Mouse (Mus musculus): Measurements from ENCODE around the gene Hap1. TPM values are rescaled to one million over a fixed set of nuclear protein-coding genes. Genes with fewer than 3 reads are reported as not detected.

Gene Hap1
- total and polyA plus RNA-seq, 3 experiments: 1.3 to 1.5 (median 1.4) TPM

- intact Hi-C loops (cut with DNase I): no loop called here
- no peak overlapping the region for H3K9ac ChIP-seq (ENCODE audit: low read depth, low read length)
- H3K4me3 ChIP-seq: no peak overlapping the region
- peaks cover 17% of the 10 kb centered on the region for H3K4me1 ChIP-seq (ENCODE audit: control insufficient read depth, insufficient read depth, low read length)
- H3K79me2 ChIP-seq (replicated peaks; ENCODE audit: control insufficient read depth, insufficient read depth, low read length): peaks cover 2% of the 10 kb centered on the region
- 87% methylated on average over 5 of the region's 5 CpGs for WGBS
- TF ChIP-seq POLR2A (IDR thresholded peaks at IDR 0.05; ENCODE audit: insufficient read depth, low read depth, low read length): no peak
- TF ChIP-seq CTCF (IDR thresholded peaks at IDR 0.05): no peak
- TF ChIP-seq EP300 (IDR thresholded peaks at IDR 0.05; ENCODE audit: insufficient read depth, low read depth, low read length): 0 out of 2 replicates have a peak, but pooled peaks have one; percentile 9
- H3K36me3 ChIP-seq (ENCODE audit: control insufficient read depth, insufficient read depth, low read length): peaks cover 27% of the 10 kb centered on the region
- H3K27ac ChIP-seq: no peak overlapping the region
- H3K27me3 ChIP-seq (ENCODE audit: control insufficient read depth, insufficient read depth, low read length): no peaks in the 10 kb centered on the region
- DNase-seq: peak in 1 of 2 experiments; percentile 23
Measured at GRCm38 (mm10) chr11:100378446-100378845, 22.5 kb upstream of the Hap1 start.

- 95% methylated on average over 14 of the region's 14 CpGs for WGBS
- no peak for TF ChIP-seq CTCF (IDR thresholded peaks at IDR 0.05)
- no peak overlapping the region for H3K27ac ChIP-seq
Measured at GRCm38 (mm10) chr11:100377989-100378388, 22.1 kb upstream of the Hap1 start.

GRCm38 (mm10) chr11:100376746-100377389 lies 20.9 kb upstream of the Hap1 start:
- intact Hi-C loops (cut with DNase I): loop anchor here (1.0 kb wide), 1 partner anchor 9 kb away; no protein-coding TSS in a partner anchor
- H3K27ac ChIP-seq: peak overlapping the region; percentile 72
- H3K36me3 ChIP-seq (ENCODE audit: control insufficient read depth, insufficient read depth, low read length): peaks cover 26% of the 10 kb centered on the region
- peaks cover 19% of the 10 kb centered on the region for H3K4me1 ChIP-seq (ENCODE audit: control insufficient read depth, insufficient read depth, low read length)
- no peak for TF ChIP-seq CTCF (IDR thresholded peaks at IDR 0.05)
- no peak for TF ChIP-seq POLR2A (IDR thresholded peaks at IDR 0.05; ENCODE audit: insufficient read depth, low read depth, low read length)
- TF ChIP-seq EP300 (IDR thresholded peaks at IDR 0.05; ENCODE audit: insufficient read depth, low read depth, low read length): no peak
- H3K4me3 ChIP-seq: no peak overlapping the region
- H3K27me3 ChIP-seq (ENCODE audit: control insufficient read depth, insufficient read depth, low read length): no peaks in the 10 kb centered on the region
- H3K79me2 ChIP-seq (replicated peaks; ENCODE audit: control insufficient read depth, insufficient read depth, low read length): no peaks in the 10 kb centered on the region; the same call in 1 of the 2 replicates
- no peak for DNase-seq
- no peak overlapping the region for H3K9ac ChIP-seq (ENCODE audit: low read depth, low read length)
- 74% methylated on average over 21 of the region's 21 CpGs for WGBS

More at GRCm38 (mm10) chr11:100377989-100378388, 22.1 kb upstream of the Hap1 start:
- no peak for DNase-seq
- Histone ChIP-seq H3K9ac (ENCODE audit: low read depth, low read length) (no peak overlapping the region), H3K27me3 (ENCODE audit: control insufficient read depth, insufficient read depth, low read length) (no peaks in the 10 kb centered on the region), H3K36me3 (ENCODE audit: control insufficient read depth, insufficient read depth, low read length) (peaks cover 29% of the 10 kb centered on the region), H3K4me1 (ENCODE audit: control insufficient read depth, insufficient read depth, low read length) (peaks cover 17% of the 10 kb centered on the region), H3K4me3 (no peak overlapping the region), H3K79me2 (replicated peaks; ENCODE audit: control insufficient read depth, insufficient read depth, low read length) (no peaks in the 10 kb centered on the region; the same call in none of the 2 replicates)
- intact Hi-C loops (cut with DNase I): no loop called here

DNA sequence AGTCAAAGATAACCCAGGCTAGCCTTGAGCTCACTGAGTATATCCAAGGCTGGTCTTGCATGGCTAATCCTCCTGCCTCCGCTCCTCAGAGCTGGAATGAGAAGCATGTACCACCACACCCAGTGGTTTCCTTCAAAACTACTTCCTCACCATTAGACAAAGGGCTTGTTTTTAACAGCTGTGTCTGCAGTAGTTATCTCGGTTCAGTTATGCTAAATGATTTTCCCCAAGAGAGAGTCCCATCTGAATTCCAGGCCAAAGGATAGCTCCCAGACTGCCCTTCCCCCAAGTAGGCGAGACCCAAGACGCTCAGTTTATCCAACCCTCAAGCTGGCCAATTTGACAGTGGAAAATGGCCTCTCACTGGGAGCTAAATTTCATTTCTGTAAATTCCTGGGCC lies 20.1 kb upstream of the Hap1 start:
- intact Hi-C loops (cut with DNase I): loop anchor here (1.0 kb wide), 1 partner anchor 10 kb away; no protein-coding TSS in a partner anchor
- Histone ChIP-seq H3K79me2 (replicated peaks; ENCODE audit: control insufficient read depth, insufficient read depth, low read length) (no peaks in the 10 kb centered on the region; the same call in 1 of the 2 replicates), H3K36me3 (ENCODE audit: control insufficient read depth, insufficient read depth, low read length) (peaks cover 28% of the 10 kb centered on the region), H3K4me1 (ENCODE audit: control insufficient read depth, insufficient read depth, low read length) (peaks cover 19% of the 10 kb centered on the region), H3K9ac (ENCODE audit: low read depth, low read length) (no peak overlapping the region), H3K4me3 (no peak overlapping the region), H3K27me3 (ENCODE audit: control insufficient read depth, insufficient read depth, low read length) (no peaks in the 10 kb centered on the region), H3K27ac (peak overlapping the region; percentile 72)
- TF ChIP-seq POLR2A (IDR thresholded peaks at IDR 0.05; ENCODE audit: insufficient read depth, low read depth, low read length) (peak; percentile 45; the same call in 1 of the 2 replicates), CTCF (IDR thresholded peaks at IDR 0.05) (no peak)
- peak in 1 of 2 experiments; percentile 52 for DNase-seq
- 39% methylated on average over 4 of the region's 4 CpGs for WGBS

DNA sequence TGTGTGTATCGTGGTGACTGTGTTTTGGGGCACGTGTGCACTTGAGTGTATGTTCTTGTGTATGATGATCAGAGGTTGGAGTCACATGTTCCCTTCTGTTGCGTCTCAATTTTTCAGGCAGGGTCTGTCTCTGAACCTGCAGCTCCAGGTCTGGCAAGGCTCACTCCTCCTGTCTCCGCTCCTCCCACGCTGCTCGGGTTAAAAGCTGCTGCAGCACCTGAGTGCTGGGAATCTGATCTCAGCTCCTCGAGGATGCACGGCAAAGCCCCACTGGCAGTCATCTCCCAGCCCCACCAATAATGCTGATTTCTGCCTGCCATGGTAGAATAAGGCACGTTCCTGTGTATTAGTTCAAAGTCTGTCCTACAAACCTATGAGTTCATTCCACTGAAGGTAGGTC lies 19.2 kb upstream of the Hap1 start:
- Histone ChIP-seq H3K27me3 (ENCODE audit: control insufficient read depth, insufficient read depth, low read length) (no peaks in the 10 kb centered on the region), H3K36me3 (ENCODE audit: control insufficient read depth, insufficient read depth, low read length) (peaks cover 24% of the 10 kb centered on the region), H3K4me1 (ENCODE audit: control insufficient read depth, insufficient read depth, low read length) (peaks cover 20% of the 10 kb centered on the region), H3K27ac (peak overlapping the region; percentile 65), H3K9ac (ENCODE audit: low read depth, low read length) (no peak overlapping the region), H3K79me2 (replicated peaks; ENCODE audit: control insufficient read depth, insufficient read depth, low read length) (no peaks in the 10 kb centered on the region; the same call in 1 of the 2 replicates), H3K4me3 (no peak overlapping the region)
- intact Hi-C loops (cut with DNase I): no loop called here
- WGBS: 91% methylated on average over 9 of the region's 9 CpGs
- TF ChIP-seq EP300 (IDR thresholded peaks at IDR 0.05; ENCODE audit: insufficient read depth, low read depth, low read length) (no peak), POLR2A (IDR thresholded peaks at IDR 0.05; ENCODE audit: insufficient read depth, low read depth, low read length) (no peak), CTCF (IDR thresholded peaks at IDR 0.05) (no peak)
- no peak for DNase-seq

- Histone ChIP-seq H3K9ac (ENCODE audit: low read depth, low read length) (no peak overlapping the region), H3K27me3 (ENCODE audit: control insufficient read depth, insufficient read depth, low read length) (no peaks in the 10 kb centered on the region), H3K27ac (no peak overlapping the region), H3K4me1 (ENCODE audit: control insufficient read depth, insufficient read depth, low read length) (peaks cover 19% of the 10 kb centered on the region), H3K4me3 (no peak overlapping the region), H3K79me2 (replicated peaks; ENCODE audit: control insufficient read depth, insufficient read depth, low read length) (no peaks in the 10 kb centered on the region; the same call in 1 of the 2 replicates), H3K36me3 (ENCODE audit: control insufficient read depth, insufficient read depth, low read length) (peaks cover 17% of the 10 kb centered on the region)
- intact Hi-C loops (cut with DNase I): no loop called here
- no peak for DNase-seq
- WGBS: 77% methylated on average over 8 of the region's 8 CpGs
- TF ChIP-seq CTCF (IDR thresholded peaks at IDR 0.05) (no peak), EP300 (IDR thresholded peaks at IDR 0.05; ENCODE audit: insufficient read depth, low read depth, low read length) (no peak), POLR2A (IDR thresholded peaks at IDR 0.05; ENCODE audit: insufficient read depth, low read depth, low read length) (no peak)
Measured at GRCm38 (mm10) chr11:100371981-100372558, 16.1 kb upstream of the Hap1 start.
